Mouse (Mus musculus) erythroblast, embryonic 14.5 days (primary cell): Measurements from ENCODE around the gene Kcnj10.

Source experiments
- GATA1 ChIP-seq: IDR thresholded peaks from 2 replicates; pipeline ENCODE4 v1.6.1; 2012; ENCODE audit warnings: low read length, inconsistent platforms, mixed read lengths
- TAL1 ChIP-seq: IDR thresholded peaks from 3 replicates; pipeline ENCODE4 v1.6.1; 2012; ENCODE audit warnings: low read length, inconsistent platforms, mixed read lengths

DNA sequence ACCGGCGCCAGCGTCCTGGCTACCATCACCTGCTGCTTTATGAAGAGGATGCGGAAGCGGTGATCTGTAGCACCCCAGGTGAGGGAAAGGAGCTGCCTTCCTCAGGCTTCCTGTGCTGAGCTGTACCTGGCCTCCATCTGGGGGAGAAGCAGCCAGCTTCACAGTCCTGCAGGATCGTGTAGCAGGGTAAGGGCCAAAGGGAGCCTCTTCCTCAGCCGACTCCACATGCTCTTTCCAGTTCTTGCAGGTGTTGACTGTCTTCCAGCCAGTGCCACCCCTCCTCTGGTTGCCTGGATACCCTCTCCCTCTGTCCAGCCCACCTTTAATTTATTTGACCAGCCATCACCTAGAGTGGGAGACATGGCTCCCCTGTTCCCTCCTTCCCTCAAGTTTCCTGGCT is 21.7 kb upstream of the Kcnj10 start:
- TF ChIP-seq GATA1 = no peak
- no peak for TF ChIP-seq TAL1
